ENCODE assay signal across 1 mouse cellular context in the genomic region with DNA sequence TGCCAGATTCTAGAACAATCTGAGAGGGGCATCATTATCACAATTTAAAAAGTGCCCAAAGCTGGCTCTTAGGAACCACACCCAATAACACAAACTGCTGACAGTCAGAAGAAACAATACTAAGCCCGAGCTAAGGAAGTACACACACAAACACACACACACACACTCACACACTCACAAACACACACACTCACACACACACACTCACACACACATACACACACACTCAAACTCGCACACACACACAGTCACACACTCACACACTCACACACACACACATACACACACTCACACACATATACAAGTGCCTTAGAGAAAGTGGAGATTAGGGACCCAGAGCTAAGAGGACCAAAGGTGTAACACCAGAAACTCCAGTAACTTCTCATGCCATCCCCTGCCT.
TF ChIP-seq lines count a peak whose summit lies in the region.

No protein-coding gene starts in this region.

TF ChIP-seq in CH12.LX, 34 proteins besides CTCF, POLR2A, EP300 and RAD21 (continued from another document):
- TF ChIP-seq POLR2AphosphoS2 (IDR thresholded peaks at IDR 0.05; ENCODE audit: low read depth, low read length) (peak; percentile 67; the same call in 1 of the 2 replicates), IRF4 (IDR thresholded peaks at IDR 0.05; ENCODE audit: low read depth, low read length) (no peak), TCF12 (IDR thresholded peaks at IDR 0.05; ENCODE audit: low read depth, low read length) (no peak), NELFE (IDR thresholded peaks at IDR 0.05; ENCODE audit: low read depth, low read length) (no peak), JUN (IDR thresholded peaks at IDR 0.05; ENCODE audit: insufficient read depth, low read depth, low read length) (no peak), ZNF384 (IDR thresholded peaks at IDR 0.05; ENCODE audit: low read depth, low read length) (no peak), ZMIZ1 (IDR thresholded peaks at IDR 0.05; ENCODE audit: low read depth, low read length) (no peak; the same call in 1 of the 2 replicates), MAZ (IDR thresholded peaks at IDR 0.05; ENCODE audit: low read depth, low read length) (no peak), BHLHE40 (IDR thresholded peaks at IDR 0.05; ENCODE audit: low read depth, low read length) (no peak; the same call in 1 of the 2 replicates), KAT2A (IDR thresholded peaks at IDR 0.05; ENCODE audit: insufficient replicate concordance, low read length) (no peak), GABPA (IDR thresholded peaks at IDR 0.05; ENCODE audit: insufficient replicate concordance, low read depth, low read length) (no peak), SMC3 (IDR thresholded peaks at IDR 0.05; ENCODE audit: low read depth, low read length) (no peak)
TF ChIP-seq in CH12.LX: peak in this region for 5.
